Mouse (Mus musculus): ENCODE data around the gene Gnat2.

GRCm38 (mm10) chr3:108092030-108092429 is 559 bp upstream of the Gnat2 start:
- TF ChIP-seq CTCF (IDR thresholded peaks at IDR 0.05) (no peak), EP300 (IDR thresholded peaks at IDR 0.05; ENCODE audit: insufficient read depth, low read depth, low read length) (no peak)

Data from heart, adult 2 months (tissue).